Mouse (Mus musculus) cortical plate, adult 2 months (tissue): ENCODE results near the gene Cul1. TPM values are rescaled to one million over a fixed set of nuclear protein-coding genes. Genes with fewer than 3 reads are reported as not detected.

ENCODE experiments used
- H3K27ac ChIP-seq: fragments of 200-500 bp; 2 replicates; pipeline ENCODE4 v1.5.1; 2012; ENCODE audit warnings: low read length, control low read depth, inconsistent platforms; ENCODE audit not compliant: insufficient read depth
- H3K4me1 ChIP-seq: fragments of 200-500 bp; 2 replicates; pipeline ENCODE4 v1.6.1; 2011; ENCODE audit warnings: low read length; ENCODE audit not compliant: control insufficient read depth, insufficient read depth
- H3K4me3 ChIP-seq: fragments of 200-500 bp; 2 replicates; pipeline ENCODE4 v1.5.1; 2011; ENCODE audit warnings: mild to moderate bottlenecking, low read length, control low read depth; ENCODE audit not compliant: insufficient read depth
- CTCF ChIP-seq: fragments of 200-500 bp; IDR thresholded peaks from 2 replicates; pipeline ENCODE4 v1.5.1; 2011; ENCODE audit warnings: mild to moderate bottlenecking, control low read depth, low read length; ENCODE audit not compliant: insufficient read depth; ENCODE audit errors: extremely low read depth
- POLR2A ChIP-seq: fragments of 200-500 bp; IDR thresholded peaks from 2 replicates; pipeline ENCODE4 v1.6.1; 2011; ENCODE audit warnings: mild to moderate bottlenecking, low read length, control low read depth; ENCODE audit not compliant: insufficient read depth; ENCODE audit errors: extremely low read depth
- polyA plus RNA-seq: library from polyadenylated mRNA; depleted of rRNA; stranded (reverse); fragments of >200 nt; gene quantifications from 2 replicates; pipeline ENCODE4 v1.2.3, GENCODE M21; 2012

The Cul1 gene
- polyA plus RNA-seq, 1 experiment = 106 TPM

DNA sequence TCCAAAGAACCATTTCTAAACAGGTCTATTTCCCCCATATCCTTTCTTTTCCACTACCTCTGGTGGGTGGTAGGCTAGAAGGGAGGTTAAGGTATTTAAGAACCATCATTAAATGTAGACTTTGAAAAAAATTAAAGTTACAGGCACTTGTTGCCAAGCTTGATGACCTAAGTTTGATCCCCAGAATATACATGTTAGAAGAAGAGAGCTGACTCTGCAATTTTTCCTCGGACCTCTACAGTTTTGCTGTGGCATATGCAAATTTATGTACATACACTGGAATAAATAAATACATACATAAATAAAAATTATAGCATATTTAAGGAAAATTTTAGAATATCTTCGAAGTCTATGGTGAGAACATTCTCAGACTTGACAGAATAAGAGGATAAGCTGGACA, 13.1 kb upstream of the Cul1 start:
- no peak overlapping the region for H3K27ac ChIP-seq
- H3K4me1 ChIP-seq = no peaks in the 10 kb centered on the region
- no peak overlapping the region for H3K4me3 ChIP-seq
- TF ChIP-seq POLR2A (no peak), CTCF (no peak)

GRCm38 (mm10) chr6:47447658-47448057, 5.5 kb upstream of the Cul1 start:
- Histone ChIP-seq H3K4me1 (no peaks in the 10 kb centered on the region), H3K27ac (no peak overlapping the region), H3K4me3 (no peak overlapping the region)
- TF ChIP-seq POLR2A (no peak), CTCF (no peak)

GRCm38 (mm10) chr6:47453522-47454130, 428 bp downstream of the Cul1 start:
- H3K4me3 ChIP-seq = peak overlapping the region; percentile 48
- TF ChIP-seq POLR2A (no peak), CTCF (no peak)

DNA sequence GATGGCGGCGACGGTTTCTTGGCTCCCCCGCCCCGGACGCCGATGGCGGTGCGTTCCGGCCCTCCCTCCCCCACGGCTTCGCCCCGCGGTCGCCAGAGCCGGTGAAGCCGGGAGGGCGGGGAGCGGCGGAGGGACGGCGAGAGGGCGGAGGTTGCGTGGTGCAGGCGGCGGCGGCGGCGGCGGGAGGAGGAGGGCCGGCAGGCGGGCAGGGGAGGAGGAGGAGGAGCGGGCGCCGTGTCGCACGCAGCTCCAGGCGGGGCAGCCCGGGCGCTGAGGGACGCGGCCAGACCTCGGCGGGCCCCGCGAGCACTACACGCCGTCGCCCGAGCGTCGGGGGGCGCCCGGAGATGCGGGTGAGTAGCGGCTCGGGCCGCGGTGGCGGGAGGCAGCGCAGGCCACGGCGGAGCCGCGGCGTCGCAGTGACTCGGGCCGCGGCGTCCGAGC, 955 bp downstream of the Cul1 start:
- TF ChIP-seq POLR2A = no peak
- no peak for TF ChIP-seq CTCF
- Histone ChIP-seq H3K4me3 (peak overlapping the region; percentile 48), H3K27ac (peak overlapping the region; percentile 99)

More at GRCm38 (mm10) chr6:47453522-47454130, 428 bp downstream of the Cul1 start:
- Histone ChIP-seq H3K27ac (peak overlapping the region; percentile 99), H3K4me1 (peaks cover 2% of the 10 kb centered on the region; the same call in 1 of the 2 replicates)

DNA sequence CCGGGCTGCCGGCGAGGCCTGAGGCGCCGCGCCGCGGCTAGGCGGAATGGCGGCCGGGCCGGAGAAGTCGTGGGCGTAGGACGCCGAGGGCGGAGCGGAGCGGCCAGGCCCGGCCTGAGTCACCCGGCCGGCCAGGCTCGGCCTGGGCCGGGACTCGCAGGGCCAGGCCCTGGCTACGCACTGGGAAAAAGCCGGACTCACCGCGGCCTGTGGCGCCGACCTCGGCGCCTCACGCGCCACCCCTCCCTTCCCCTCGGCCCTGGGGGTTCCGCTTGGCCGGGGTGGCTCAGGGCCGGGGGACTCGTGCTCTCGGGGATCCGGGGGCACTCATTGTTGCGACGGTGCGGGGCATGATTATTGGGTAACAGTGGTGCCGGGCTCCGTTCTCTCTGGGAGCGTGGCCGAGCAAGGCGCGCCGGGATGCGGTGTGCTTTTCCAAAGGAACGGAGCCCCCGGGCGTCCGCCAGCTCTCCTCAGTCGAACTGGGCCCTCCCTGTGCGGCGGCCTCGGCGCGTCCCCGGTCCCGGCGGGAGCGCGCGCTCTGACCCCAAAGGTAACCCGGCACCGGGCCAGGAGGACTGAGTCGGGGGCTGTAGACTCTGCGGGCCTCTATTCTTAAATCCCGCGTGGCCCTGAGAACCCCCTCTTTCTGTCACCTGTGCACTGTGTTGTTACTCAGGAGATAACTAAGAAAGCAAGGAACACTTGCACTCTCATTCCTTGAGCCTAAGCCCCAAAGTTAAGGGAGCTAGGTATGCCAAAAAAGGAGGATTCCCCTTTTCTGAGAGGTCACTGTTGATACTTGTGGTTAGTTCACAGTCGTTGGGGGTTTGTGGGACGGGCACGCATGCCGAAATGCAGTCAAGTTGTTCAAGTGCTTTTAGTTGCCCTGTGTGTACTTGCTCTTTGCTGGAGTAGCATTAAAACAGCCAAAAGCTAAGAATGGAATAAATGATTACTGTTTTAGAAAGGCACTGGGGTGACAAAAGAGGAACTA, 1.7 kb downstream of the Cul1 start:
- TF ChIP-seq POLR2A (no peak), CTCF (no peak)
- Histone ChIP-seq H3K4me1 (peaks cover 2% of the 10 kb centered on the region; the same call in 1 of the 2 replicates), H3K4me3 (peak overlapping the region; percentile 48), H3K27ac (peak overlapping the region; percentile 99)

More for the DNA sequence above, 955 bp downstream of the Cul1 start:
- peaks cover 2% of the 10 kb centered on the region; the same call in 1 of the 2 replicates for H3K4me1 ChIP-seq

- H3K4me1 ChIP-seq = peaks cover 2% of the 10 kb centered on the region; the same call in 1 of the 2 replicates
- peak overlapping the region; percentile 48; the same call in 1 of the 2 replicates for H3K4me3 ChIP-seq
- no peak overlapping the region for H3K27ac ChIP-seq
- TF ChIP-seq POLR2A = no peak
- no peak for TF ChIP-seq CTCF
These were observed 2.6 kb downstream of the Cul1 start for GRCm38 (mm10) chr6:47455843-47456242.

GRCm38 (mm10) chr6:47456853-47457252, 3.7 kb downstream of the Cul1 start:
- no peak for TF ChIP-seq POLR2A
- no peak for TF ChIP-seq CTCF
- Histone ChIP-seq H3K27ac (no peak overlapping the region), H3K4me1 (peaks cover 2% of the 10 kb centered on the region; the same call in 1 of the 2 replicates), H3K4me3 (no peak overlapping the region)

DNA sequence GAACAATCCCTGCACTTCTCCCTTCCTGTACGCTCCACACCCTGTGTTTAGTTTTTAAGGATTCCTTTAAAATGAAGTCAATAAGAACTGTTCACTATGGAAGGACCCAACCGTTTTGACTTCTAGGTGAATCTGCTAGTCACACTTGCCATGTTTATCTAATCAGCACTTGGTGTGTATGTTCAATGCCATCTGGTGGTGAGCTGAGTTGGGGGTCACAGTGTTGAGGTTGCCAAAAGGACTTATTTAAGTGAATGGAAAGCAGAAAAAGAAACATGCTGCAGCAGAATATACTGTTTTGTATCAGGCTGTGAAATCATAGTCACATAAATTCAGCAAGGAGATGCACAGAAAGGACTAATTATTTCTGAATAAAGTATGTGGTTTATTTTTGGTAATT, 12.2 kb downstream of the Cul1 start:
- no peaks in the 10 kb centered on the region; the same call in 1 of the 2 replicates for H3K4me1 ChIP-seq
- no peak overlapping the region for H3K27ac ChIP-seq
- no peak overlapping the region for H3K4me3 ChIP-seq
- TF ChIP-seq POLR2A (no peak), CTCF (no peak)

- no peak for TF ChIP-seq CTCF
- no peak for TF ChIP-seq POLR2A
- H3K4me3 ChIP-seq = no peak overlapping the region
- no peak overlapping the region for H3K27ac ChIP-seq
- H3K4me1 ChIP-seq = no peaks in the 10 kb centered on the region; the same call in 1 of the 2 replicates
These were observed 13.3 kb downstream of the Cul1 start for GRCm38 (mm10) chr6:47466488-47466887.

GRCm38 (mm10) chr6:47467058-47467457, 13.9 kb downstream of the Cul1 start:
- no peak for TF ChIP-seq POLR2A
- no peak for TF ChIP-seq CTCF
- Histone ChIP-seq H3K27ac (no peak overlapping the region), H3K4me3 (no peak overlapping the region), H3K4me1 (no peaks in the 10 kb centered on the region; the same call in 1 of the 2 replicates)
